Mouse (Mus musculus) lung, embryonic 15.5 days (tissue): ENCODE results near the gene Evl. TPM values are rescaled to one million over a fixed set of nuclear protein-coding genes. Genes with fewer than 3 reads are reported as not detected.

Experiments
- ATAC-seq: fragments of 200-750 bp; cut with Nextera tagmentation; 2 replicates; pipeline ENCODE4 v1.8.0; 2017; ENCODE audit warnings: moderate number of reproducible peaks, borderline replicate concordance; ENCODE audit not compliant: low FRiP score, low TSS enrichment; ENCODE audit errors: extremely low read depth
- H3K27ac ChIP-seq: fragments of 300-500 bp; sonication (generic); 2 replicates; pipeline ENCODE4 v1.5.1; 2015; ENCODE audit warnings: moderate library complexity, mild to moderate bottlenecking, inconsistent platforms
- H3K27me3 ChIP-seq: fragments of 300-500 bp; sonication (generic); 2 replicates; pipeline ENCODE4 v1.6.1; 2015; ENCODE audit warnings: inconsistent platforms
- H3K36me3 ChIP-seq: fragments of 300-500 bp; sonication (generic); 2 replicates; pipeline ENCODE4 v1.6.1; 2015; ENCODE audit warnings: inconsistent platforms
- H3K4me1 ChIP-seq: fragments of 300-500 bp; sonication (generic); 2 replicates; pipeline ENCODE4 v1.6.1; 2015; ENCODE audit warnings: inconsistent platforms
- H3K4me2 ChIP-seq: fragments of 300-500 bp; sonication (generic); 2 replicates; pipeline ENCODE4 v1.6.1; 2015; ENCODE audit warnings: inconsistent platforms, mild to moderate bottlenecking, moderate library complexity
- H3K4me3 ChIP-seq: fragments of 300-500 bp; sonication (generic); 2 replicates; pipeline ENCODE4 v1.5.1; 2015; ENCODE audit warnings: mild to moderate bottlenecking, inconsistent platforms
- H3K9ac ChIP-seq: fragments of 300-500 bp; sonication (generic); 2 replicates; pipeline ENCODE4 v1.6.1; 2015; ENCODE audit warnings: inconsistent platforms
- H3K9me3 ChIP-seq: fragments of 300-500 bp; sonication (generic); 2 replicates; pipeline ENCODE4 v1.6.1; 2016; ENCODE audit warnings: inconsistent platforms
- WGBS: fragments of 180-500 bp; shearing (Covaris S2); methylation state at CpG from one replicate; pipeline ENCODE4 v1.1.7; 2015; 5-methylcytosine and 5-hydroxymethylcytosine counted together
- microRNA counts: library from miRNA; unstranded; fragments of <30 nt; microRNA quantifications from one replicate; lab custom pipeline; 2016
- microRNA-seq: library from miRNA; unstranded; fragments of <30 nt; microRNA quantifications from one replicate; pipeline ENCODE4, GENCODE M21; 2016
- polyA plus RNA-seq: library from polyadenylated mRNA; unstranded; fragments of >200 nt; fragmentation: Nextera tagmentation; extraction: Ambion mirVana; gene quantifications from 2 replicates; pipeline ENCODE4 v1.2.1, GENCODE M21; 2015

The Evl gene
- polyA plus RNA-seq, 1 experiment from 2014 or later, result 55.6 TPM

GRCm38 (mm10) chr12:108723841-108724240 lies 169.3 kb downstream of the Evl start:
- H3K36me3 ChIP-seq, result no peaks in the 10 kb centered on the region
- H3K27me3 ChIP-seq, result no peaks in the 10 kb centered on the region
- H3K9ac ChIP-seq, result no peak overlapping the region
- no peak overlapping the region for H3K4me2 ChIP-seq
- H3K9me3 ChIP-seq, result no peaks in the 10 kb centered on the region
- no peaks in the 10 kb centered on the region for H3K4me1 ChIP-seq
- H3K4me3 ChIP-seq, result no peak overlapping the region
- 79% methylated on average over 3 of the region's 3 CpGs for WGBS
- no peak for ATAC-seq
- H3K27ac ChIP-seq, result no peak overlapping the region

DNA sequence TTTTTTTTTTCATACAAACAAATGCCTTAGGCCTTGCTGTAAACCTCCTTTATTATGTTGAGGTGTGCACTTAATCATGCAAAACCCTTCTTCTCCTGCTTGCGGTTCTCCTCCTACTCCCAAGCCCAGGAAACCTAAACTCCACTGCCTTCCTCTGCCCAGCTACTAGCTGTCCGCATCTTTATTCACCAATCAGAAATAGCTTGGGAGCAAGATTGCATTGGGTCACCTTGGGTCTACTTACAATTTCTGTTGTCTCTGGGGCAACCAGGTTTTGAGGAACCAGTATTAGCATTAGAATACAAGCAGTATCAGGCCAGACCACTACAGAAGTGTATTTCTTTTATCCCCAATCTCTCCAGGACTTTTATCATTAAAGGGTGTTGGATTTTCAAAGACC lies 179.9 kb downstream of the Evl start:
- ATAC-seq, result no peak
- no peaks in the 10 kb centered on the region for H3K4me1 ChIP-seq
- no peaks in the 10 kb centered on the region for H3K27me3 ChIP-seq
- H3K27ac ChIP-seq, result no peak overlapping the region
- WGBS, result 92% methylated on average over 2 of the region's 2 CpGs
- H3K4me3 ChIP-seq, result no peak overlapping the region
- H3K36me3 ChIP-seq, result no peaks in the 10 kb centered on the region
- no peak overlapping the region for H3K9ac ChIP-seq
- H3K4me2 ChIP-seq, result no peak overlapping the region
- no peaks in the 10 kb centered on the region for H3K9me3 ChIP-seq

GRCm38 (mm10) chr12:108737838-108738237 lies 183.3 kb downstream of the Evl start:
- 88% methylated on average over 7 of the region's 7 CpGs for WGBS
- no peak overlapping the region for H3K4me3 ChIP-seq

More at GRCm38 (mm10) chr12:108737838-108738237, 183.3 kb downstream of the Evl start:
- Histone ChIP-seq H3K36me3 (no peaks in the 10 kb centered on the region), H3K27me3 (no peaks in the 10 kb centered on the region), H3K4me2 (no peak overlapping the region), H3K4me1 (no peaks in the 10 kb centered on the region), H3K27ac (no peak overlapping the region), H3K9me3 (no peaks in the 10 kb centered on the region), H3K9ac (no peak overlapping the region)
- no peak for ATAC-seq

MicroRNAs within 50 kb of the gene (microRNA counts, 519-probe panel; counts per million panel counts)
- 2,923 counts per million, percentile 77 among the panel's probes with 10 or more counts for microRNA mmu-miR-342-3p (lab: Ali Mortazavi, UCI)
- microRNA mmu-miR-342-5p (lab: Ali Mortazavi, UCI), result 19.7 counts per million

Small RNA genes within 50 kb of the gene (microRNA-seq; reads per million reads assigned to microRNA genes)
- gene Gm23872 (not detected), gene Mir342 (4,315 reads per million, percentile 88 among the genes with 10 or more reads in this experiment)

Other genes starting within 250 kb of the Evl start
- gene Hhipl1, start 248.4 kb upstream of the Evl start, polyA plus RNA-seq, result 0.89 and 1.0 TPM in 2 replicates
- gene Cyp46a1, start 220.3 kb upstream of the Evl start, polyA plus RNA-seq, result 6.3 and 6.6 TPM in 2 replicates
- 107 and 117 TPM in 2 replicates for gene Eml1, start 183.8 kb upstream of the Evl start, polyA plus RNA-seq
- gene Degs2, start 147.6 kb downstream of the Evl start, polyA plus RNA-seq, result 0.82 and 1.4 TPM in 2 replicates
- 19.3 and 21.6 TPM in 2 replicates for gene Yy1, start 238.3 kb downstream of the Evl start, polyA plus RNA-seq